Mouse (Mus musculus) left cerebral cortex, postnatal 14 days (tissue): ENCODE data around the gene Cpsf4l. TPM values are rescaled to one million over a fixed set of nuclear protein-coding genes. Genes with fewer than 3 reads are reported as not detected.
A peak's percentile ranks its signal among the peaks of the same experiment; 100 is the strongest.
"Not testable (repeated sequence)": the region's sequence is repeated elsewhere in the genome, so short reads cannot be mapped to it uniquely, and the experiment has no call there.

Source experiments
- DNase-seq, 2 experiments: peaks; one replicate each; pipeline ENCODE4 v3.0.0; 2021 to 2022; ENCODE audit warnings: low spot score in 2 of 2, mixed read lengths in 1 of 2
- intact Hi-C: fragments of 180-260 bp; cut with DNase I; formaldehyde crosslinking; loops from one replicate; pipeline ENCODE4 v1.15.1; 2025
- total RNA-seq, 2 experiments: library from RNA; stranded (reverse); gene quantifications; 2 replicates each; pipeline ENCODE4 v1.2.3; 2021

Gene Cpsf4l
- total RNA-seq, 2 experiments from 2014 or later, result 0.33 TPM; not detected in 1

DNA sequence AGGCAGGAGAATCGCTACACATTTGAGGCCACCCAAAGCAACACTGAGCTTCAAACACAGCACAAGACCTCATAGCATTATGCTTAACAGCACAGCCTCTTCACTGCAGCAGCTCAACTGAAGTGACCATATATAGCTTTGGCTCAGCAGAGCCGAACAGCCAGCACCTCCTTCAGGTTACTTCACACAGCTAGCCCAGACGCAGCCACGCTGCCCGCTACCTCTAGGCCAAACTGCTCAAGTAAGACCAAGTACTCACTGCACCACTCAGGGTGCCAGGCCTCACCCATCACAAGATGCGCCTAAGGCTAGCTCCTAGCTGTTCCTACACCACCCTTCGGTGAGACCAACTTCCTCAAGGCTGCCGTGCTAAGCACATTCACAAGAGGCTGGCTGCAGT, 31.4 kb downstream of the Cpsf4l start:
- intact Hi-C loops, result no loop called here
- DNase-seq, result no peak

DNA sequence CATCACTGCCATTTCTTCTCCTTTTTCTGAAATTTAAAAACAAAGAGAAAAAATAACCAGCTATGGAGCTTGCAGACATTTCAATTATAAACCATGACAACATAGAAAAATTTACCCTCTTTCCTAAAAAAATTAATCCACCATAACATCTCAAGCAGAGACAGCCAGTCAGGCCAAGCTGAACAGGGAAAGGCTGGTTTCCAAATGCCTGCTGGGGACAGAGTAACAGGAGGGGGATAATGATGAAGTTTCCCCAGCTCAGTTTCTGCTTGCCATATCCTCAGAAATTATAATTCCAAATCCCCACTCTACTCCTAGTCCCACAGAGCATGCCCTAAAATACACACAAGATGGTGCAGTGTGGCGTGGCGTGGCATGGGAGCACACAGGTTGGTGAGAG, 32.4 kb downstream of the Cpsf4l start:
- DNase-seq, result no peak
- intact Hi-C loops, result no loop called here

DNA sequence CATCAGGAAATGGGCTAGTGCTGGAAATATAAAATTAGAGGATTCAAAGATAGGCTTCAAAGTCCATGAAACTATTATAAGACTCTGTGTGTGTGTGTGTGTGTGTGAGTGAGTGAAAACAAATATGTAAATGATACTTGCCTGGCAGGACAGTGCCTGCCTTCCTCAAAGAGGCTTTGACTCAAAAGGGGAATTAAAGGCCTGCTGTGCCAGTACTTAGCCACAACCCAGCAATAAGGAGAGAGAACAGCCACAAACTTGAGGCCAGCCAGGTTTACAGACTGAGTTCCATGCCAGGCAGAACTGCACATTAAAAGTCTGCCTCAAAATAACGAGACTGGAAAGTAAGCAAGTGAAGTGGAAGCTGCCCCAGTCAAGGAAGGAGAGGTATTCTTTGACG, 33.0 kb downstream of the Cpsf4l start:
- intact Hi-C loops, result no loop called here
- DNase-seq, result no peak

DNA sequence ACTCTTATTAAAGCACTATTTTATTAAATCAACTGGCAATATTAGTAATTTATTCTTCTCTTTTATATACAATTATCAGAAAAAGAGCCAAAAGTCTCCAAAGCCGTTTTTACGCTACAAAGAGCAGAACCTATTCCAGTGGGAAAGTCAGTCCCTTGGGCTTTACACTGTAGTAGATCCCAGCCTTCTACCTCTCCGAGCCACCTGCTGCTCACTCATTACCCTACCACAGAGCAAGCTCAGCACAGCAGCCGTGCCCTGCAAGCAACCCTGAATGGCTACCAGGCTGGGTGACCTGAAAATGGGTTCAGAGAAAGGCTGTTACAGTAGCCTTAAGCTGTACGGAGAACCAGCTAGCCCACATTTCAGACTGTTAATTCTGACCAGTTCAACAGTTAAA, 35.2 kb downstream of the Cpsf4l start:
- DNase-seq, result no peak
- intact Hi-C loops, result no loop called here

DNA sequence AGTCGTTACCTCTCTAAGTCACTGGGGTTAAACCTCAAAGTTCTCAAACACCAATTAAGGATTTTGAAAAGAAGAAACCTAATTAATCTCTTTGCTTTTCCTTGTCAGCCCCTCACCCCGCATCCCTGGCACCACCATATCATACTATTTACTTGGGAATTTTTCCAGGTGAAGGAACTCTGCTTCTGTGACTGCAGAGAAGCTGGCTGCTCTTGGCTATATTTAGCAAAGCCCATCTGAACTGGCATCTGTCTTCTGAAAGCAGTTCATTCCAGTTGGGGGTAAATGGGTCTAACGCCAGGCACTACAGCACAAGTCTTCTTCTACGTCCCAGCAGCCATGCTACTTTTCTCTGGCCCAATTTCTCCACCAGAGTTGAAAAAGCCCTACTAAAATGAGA, 36.2 kb downstream of the Cpsf4l start:
- intact Hi-C loops, result no loop called here
- DNase-seq, result no peak

DNA sequence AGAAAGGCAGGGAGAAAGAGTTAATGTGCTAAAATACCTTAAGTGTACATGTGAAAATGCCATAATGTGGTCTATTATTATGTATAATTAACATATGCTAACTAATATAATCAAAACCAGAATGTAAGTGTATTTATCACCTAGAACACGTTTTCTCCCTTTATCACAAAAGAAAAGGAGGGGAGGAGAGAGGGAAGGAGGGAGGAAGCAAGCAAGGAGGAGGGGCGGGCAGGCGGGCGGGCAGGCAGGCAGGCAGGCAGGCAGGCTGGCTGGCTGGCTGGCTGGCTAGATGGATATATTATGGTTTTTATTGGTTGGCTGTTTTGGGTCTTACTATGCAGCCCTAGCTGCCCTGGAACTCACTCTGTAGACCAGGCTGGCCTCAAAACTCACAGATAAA, 40.1 kb downstream of the Cpsf4l start:
- intact Hi-C loops, result no loop called here
- no peak for DNase-seq

DNA sequence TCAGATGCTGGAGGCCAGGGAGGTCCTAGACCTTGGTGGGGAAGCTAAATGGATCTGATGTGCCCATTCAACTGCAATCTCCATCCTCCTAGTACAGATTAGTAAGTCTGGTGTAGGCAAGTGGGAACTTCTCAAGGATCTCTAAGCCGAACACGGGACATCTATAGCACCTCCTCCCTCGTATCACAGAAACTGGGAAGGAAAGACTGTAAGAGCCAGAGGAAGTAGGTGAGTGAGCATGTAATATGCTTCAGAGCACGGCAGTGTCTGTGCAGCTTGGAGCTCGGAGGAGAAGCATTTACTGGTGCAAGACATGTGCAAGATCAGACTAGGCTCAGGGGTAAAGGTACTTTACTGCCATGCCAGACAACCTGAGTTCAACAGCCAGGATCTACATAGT, 41.0 kb downstream of the Cpsf4l start:
- intact Hi-C loops, result no loop called here
- DNase-seq, result no peak

DNA sequence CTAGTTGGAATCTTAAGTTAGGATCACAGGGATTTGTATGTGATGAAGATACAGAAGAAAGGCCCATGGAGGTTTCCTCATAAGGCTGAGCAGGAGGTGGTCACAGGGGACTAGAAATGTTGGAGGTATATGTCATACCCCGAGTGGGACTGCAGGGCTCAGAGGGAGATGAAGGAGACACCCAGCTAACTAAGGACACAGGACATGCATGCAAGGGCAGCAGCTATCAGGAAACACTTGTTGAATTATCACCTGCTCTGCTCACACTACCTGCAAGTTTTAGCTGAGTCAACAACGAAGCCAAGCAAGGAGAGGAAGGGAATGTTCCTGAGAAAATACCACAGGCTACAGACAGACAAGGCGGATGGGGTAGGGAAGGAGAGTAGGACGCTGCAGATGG, 42.1 kb downstream of the Cpsf4l start:
- intact Hi-C loops, result no loop called here
- DNase-seq, result no peak

DNA sequence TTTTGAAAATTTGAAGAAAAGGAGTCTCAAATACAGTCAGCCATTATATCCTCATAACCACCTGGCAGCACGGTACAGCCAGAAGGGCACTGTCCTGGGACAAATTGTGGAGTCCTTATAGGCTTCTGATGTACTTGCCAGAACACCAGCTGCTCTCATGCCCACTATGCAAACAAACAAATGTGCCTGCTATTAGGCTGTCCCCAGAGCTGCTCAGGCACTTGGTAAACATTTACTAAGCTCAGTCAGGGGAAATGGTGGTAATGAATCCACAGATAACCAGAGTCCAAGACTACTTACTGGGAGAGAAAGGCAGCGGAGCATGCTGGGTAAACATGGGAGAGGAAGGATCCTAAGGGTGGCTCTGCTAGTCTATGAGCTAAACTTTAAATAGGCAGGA, 42.7 kb downstream of the Cpsf4l start:
- intact Hi-C loops, result no loop called here
- DNase-seq, result no peak

DNA sequence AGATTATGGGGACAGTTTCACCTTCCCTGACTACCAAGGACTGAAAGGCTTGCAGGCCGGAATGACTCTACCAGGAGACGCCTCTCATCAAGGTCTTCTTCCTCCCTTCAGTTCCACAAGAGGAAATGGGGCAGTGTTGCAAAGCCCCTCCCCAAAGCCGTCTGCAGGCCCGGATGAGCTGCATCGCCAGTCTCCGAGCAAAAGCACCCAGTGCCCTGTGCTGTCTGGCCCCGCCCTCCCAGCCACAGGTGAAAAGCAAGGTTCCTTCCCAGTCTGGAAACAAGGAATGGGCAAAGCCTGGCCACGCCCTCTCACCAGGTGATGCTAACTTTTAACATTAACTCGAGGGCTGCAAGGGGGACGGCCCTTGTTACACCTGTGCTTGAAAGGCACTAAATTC, 43.2 kb downstream of the Cpsf4l start:
- no peak for DNase-seq
- intact Hi-C loops, result no loop called here

DNA sequence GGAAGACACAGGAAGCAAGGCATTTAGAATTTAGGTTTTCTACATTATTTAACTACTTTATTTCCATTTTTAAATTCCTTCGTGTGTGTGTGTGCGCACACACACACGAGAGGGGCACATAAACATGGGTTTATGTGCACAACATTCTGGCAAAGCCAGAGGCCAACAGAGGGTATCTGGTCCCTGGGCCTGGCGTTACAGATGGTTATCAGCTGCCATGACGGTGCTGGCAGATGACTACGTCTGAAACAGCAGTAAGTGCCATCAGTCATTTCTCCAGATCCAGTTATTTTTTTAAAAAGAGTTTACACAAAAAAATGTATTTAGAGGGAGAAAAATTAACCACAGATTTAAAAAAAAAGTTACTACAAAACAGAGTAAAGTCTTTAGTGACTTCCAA, 43.6 kb downstream of the Cpsf4l start:
- DNase-seq, result no peak
- intact Hi-C loops, result no loop called here

DNA sequence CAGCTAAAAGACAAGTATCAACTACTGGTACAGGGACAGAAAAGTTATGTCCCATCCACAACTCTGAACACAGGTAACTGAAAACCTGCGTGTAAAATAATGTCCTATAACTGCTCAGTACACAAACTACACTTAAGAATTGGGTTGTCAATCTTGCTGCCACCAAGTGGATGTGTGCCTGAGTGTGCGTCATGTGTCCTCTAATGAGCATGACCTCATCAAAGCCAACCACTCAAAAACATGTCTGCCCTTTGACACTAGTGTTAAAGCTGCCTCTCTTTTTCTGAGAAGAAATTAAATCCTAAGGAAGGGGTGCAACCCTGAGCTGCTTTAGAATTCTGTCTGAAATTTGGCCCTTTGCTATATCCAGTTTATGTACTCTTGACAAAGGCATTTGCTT, 45.5 kb downstream of the Cpsf4l start:
- no peak for DNase-seq
- intact Hi-C loops, result no loop called here

DNA sequence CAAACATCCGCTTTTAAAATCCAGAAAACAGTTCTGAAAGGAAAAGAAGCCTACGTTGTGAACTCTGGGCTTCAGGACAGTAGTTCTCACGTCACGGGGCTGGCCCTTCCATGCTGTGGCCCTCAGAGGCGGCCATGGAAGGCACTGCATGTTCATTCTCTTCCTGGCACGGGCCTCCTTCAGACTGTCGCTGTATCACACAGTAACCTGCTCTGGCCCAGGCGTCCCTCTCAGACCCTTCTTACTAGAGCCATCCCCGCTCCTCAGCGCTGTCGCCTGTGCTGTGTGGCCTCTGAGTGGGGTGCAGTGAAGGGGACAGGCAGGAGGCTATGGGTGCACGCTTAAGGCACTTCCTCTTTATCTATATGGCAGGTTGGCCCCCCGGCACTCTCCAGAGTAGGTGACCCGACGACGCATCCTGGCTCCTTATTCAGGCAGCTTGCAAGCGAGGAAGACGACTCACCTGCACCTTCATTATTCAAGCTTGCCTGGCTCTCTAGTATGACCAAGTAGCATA, 47.9 kb downstream of the Cpsf4l start:
- intact Hi-C loops, result no loop called here
- no peak for DNase-seq

DNA sequence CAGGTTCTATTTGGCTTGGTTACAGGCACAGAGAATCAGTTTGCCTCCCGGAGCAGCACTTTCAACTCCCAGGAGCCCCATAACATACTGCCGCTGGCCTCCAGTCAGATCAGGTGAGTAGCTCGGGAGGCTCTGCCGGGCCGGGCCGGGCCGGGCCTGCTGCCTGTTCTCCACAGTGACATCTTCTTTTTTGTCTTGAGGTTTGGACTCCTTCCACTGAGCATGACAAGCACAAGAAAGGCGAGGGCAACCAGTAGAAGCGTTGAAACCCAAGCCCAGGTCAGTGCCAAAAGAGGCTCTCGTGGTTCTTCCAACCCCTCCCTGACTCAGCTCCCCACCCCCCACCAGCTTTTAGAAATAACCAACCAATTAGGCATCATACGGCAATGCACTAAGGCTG, 48.9 kb downstream of the Cpsf4l start:
- intact Hi-C loops, result no loop called here
- DNase-seq, result no peak

DNA sequence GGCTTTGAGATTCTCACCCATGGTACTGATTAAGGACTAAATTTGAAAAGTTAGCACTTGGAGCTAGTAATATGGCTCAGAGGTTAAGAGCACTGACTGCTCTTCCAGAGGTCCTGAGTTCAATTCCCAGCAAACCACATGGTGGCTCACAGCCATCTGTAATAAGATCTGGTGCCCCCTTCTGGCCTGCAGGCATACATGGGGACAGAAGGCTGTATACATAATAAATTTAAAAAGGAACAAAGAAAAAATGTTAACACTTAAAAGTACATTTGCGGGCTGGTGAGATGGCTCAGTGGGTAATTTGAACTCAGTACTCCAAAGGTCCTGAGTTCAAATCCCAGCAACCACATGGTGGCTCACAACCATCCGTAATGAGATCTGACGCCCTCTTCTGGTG, 49.6 kb downstream of the Cpsf4l start:
- intact Hi-C loops, DNase-seq: not testable (repeated sequence)

DNA sequence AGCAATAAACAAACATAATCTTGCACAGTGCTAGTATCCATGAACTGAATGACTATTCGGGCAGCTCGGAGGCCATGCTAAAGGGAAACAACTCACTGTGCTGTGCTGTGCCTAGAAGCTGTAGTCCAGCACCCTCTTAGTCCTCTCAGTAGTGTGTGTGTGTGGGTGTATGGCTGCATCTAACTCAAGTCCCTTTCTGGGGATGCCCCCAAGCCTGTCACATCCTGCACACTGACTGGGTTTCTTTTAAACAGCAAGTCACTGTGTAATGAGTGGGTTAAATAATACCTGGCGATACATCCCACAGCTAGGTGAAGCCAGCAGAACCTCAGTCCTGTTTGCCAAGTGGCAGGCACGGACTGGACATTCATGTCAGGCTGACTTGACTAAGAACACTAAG, 51.1 kb downstream of the Cpsf4l start:
- intact Hi-C loops, result no loop called here
- DNase-seq, result no peak

DNA sequence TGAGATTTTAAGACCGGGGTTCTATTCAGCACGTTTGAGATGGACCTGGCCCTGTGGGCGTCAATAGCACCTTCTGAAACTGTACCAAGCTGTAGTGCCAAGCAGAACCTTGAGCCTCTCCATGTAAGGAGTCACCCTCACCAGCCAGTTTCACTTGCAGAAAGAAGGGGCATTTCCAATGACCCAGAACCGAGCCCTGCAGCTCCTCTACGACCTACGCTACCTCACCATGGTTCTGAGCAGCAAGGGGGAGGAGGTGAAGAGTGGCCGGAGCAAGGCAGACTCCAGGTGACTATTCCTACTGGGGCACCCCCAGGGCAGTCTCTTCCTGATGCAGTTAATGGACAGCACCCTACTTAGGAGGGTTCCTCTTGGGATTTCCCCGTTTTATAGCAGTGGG, 51.5 kb downstream of the Cpsf4l start:
- no peak for DNase-seq
- intact Hi-C loops, result no loop called here

DNA sequence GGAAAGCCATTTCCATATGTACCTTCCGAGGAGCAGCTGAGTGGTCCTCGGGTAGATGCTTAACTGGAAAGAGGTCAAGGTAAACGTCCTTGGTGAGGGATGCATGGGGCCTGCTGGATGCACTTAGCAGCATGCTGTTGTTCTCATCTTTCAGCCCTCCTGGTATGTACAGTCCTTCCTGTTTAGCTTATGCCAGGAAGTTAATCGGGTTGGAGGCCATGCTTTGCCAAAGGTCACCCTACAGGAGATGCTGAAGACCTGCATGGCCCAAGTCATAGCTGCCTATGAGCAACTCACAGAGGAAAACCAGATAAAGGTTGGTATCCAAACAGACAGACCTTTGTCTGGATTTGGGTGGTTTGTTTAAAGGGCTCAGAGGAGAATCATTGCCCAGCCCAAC, 52.6 kb downstream of the Cpsf4l start:
- no peak for DNase-seq
- intact Hi-C loops, result no loop called here

DNA sequence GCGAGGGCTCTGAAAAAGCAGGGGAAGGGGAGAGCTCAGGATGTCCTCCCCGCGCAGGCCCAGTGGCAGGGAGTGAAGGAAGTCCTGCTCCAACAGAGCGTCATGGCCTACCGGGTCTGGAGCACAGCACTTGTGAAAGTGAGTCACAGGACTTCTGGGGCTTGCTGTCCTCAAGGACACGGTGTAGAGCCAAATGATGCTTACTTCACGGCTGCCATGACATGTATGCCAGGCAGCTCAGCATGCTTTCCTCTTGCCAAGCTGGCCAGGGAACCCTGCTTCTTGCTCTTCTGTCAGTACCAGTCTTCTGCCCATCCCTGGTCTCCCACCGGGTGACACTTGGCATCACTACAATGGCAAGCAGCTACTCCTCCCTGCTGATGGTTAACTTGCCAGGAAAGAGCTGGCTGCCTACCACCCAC, 53.3 kb downstream of the Cpsf4l start:
- intact Hi-C loops, result no loop called here
- no peak for DNase-seq

DNA sequence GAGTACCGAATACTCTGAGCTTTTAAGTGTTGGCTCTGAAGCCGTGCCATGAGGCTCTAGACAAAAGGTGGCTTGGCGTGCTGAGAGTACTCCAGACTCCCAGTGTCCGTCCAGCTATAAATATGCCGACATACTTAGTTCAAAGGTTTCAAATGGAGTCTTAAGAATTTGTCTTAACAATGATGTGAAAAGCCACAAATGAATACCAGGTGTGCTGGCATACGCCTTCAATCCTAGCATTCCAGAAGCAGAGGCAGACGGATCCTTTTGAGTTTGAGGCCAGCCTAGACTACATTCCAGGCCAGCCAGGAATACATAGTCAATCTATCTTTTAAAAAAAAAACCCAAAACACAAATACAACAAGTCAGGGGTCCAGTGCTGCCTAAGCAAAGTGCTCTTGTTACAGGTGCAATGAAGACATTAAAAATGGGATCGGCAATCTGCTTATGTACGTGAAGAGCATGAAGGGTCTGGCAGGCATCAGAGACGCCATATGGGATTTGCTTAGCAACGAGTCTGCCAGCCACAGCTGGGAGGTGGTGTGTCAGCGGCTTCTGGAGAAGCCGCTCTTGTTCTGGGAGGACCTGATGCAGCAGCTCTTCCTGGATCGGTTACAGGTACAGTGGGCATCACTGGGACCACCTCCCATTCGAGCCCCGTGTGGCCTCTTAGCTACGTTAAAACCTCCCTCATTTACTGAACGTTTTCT, 55.1 kb downstream of the Cpsf4l start:
- DNase-seq, result peak; percentile 49 to 68

DNA sequence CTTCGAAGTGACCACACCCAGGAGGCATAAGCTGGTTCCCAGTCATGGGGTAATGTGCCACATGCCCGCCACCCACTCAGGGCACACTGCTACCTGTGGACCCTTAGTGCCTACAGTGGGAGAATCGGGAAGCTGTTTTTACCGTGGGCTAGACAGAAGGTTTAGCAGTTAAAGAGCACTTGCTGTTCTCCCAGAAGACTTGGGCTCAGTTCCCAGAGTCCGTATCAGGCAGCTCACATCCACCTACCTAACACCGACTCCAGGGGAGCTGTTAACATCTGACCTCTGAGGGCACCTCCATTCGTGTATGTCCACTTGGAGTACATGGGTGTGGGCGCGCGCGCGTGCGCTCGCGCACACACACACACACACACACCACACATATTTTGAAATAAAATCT, 55.7 kb downstream of the Cpsf4l start:
- intact Hi-C loops, result loop anchor here (5.0 kb wide), 1 partner anchor 158 kb away; no protein-coding TSS in a partner anchor
- DNase-seq, result peak in 1 of 2 experiments; percentile 49

More for the DNA sequence above, 55.1 kb downstream of the Cpsf4l start:
- intact Hi-C loops, result loop anchor here (5.0 kb wide), 1 partner anchor 158 kb away; no protein-coding TSS in a partner anchor

DNA sequence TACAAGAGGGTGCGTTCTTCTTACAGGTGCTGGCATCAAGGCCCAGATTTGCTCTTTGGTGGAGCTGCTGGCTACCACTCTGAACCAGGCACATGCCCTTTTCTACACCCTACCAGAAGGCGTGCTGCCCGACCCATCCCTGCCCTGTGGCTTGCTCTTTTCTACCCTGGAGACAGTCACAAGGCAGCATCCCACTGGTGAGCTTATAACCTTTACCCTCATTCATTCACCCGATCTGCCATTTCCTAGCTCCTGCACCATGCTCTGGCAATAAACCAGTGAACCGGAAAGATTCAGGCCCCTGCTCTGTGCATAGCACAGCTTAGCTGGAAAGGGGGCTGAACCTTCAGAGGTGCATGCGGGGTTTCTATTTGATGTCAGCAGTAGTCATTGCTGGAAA, 57.3 kb downstream of the Cpsf4l start:
- intact Hi-C loops, result loop anchor here (5.0 kb wide), 1 partner anchor 160 kb away; no protein-coding TSS in a partner anchor
- DNase-seq, result no peak
